Mouse (Mus musculus): ENCODE measurements around the gene Ptprd. TPM values are rescaled to one million over a fixed set of nuclear protein-coding genes. Genes with fewer than 3 reads are reported as not detected.

Ptprd gene
- polyA plus RNA-seq, 2 experiments: 48.6 to 50.4 TPM

GRCm38 (mm10) chr4:76449466-76450350 lies 1762.1 kb downstream of the Ptprd start:
- H3K4me2 ChIP-seq (replicated peaks; ENCODE audit: low read depth, low read length, severe bottlenecking): peak overlapping the region; percentile 80
- H3K9me3 ChIP-seq (ENCODE audit: control insufficient read depth, low read length): no peaks in the 10 kb centered on the region
- 0 out of 2 replicates have a peak, but pooled peaks have one; percentile 21 for TF ChIP-seq POLR2A (IDR thresholded peaks at IDR 0.05; ENCODE audit: borderline replicate concordance, extremely low read depth, insufficient read depth, insufficient read length)
- peak; percentile 83 for ATAC-seq (ENCODE audit: low FRiP score, low read depth)
- no peaks in the 10 kb centered on the region for H3K27me3 ChIP-seq (ENCODE audit: control insufficient read depth, insufficient read depth, low read length)
- no peaks in the 10 kb centered on the region for H3K36me3 ChIP-seq (ENCODE audit: control insufficient read depth, insufficient read depth, low read length)
- H3K27ac ChIP-seq (replicated peaks; ENCODE audit: low read depth, low read length): peak overlapping the region; percentile 98
- peak overlapping the region; percentile 98 for H3K9ac ChIP-seq (ENCODE audit: low read depth, low read length, severe bottlenecking)
- H3K4me3 ChIP-seq (replicated peaks; ENCODE audit: low read length): peak overlapping the region; percentile 95
- peak; percentile 76 for DNase-seq (ENCODE audit: low spot score)
- peaks cover 3% of the 10 kb centered on the region; the same call in 1 of the 2 replicates for H3K4me1 ChIP-seq (ENCODE audit: control insufficient read depth, insufficient read depth, low read length)
- WGBS: under 1% methylated on average over 61 of the region's 99 CpGs

DNA sequence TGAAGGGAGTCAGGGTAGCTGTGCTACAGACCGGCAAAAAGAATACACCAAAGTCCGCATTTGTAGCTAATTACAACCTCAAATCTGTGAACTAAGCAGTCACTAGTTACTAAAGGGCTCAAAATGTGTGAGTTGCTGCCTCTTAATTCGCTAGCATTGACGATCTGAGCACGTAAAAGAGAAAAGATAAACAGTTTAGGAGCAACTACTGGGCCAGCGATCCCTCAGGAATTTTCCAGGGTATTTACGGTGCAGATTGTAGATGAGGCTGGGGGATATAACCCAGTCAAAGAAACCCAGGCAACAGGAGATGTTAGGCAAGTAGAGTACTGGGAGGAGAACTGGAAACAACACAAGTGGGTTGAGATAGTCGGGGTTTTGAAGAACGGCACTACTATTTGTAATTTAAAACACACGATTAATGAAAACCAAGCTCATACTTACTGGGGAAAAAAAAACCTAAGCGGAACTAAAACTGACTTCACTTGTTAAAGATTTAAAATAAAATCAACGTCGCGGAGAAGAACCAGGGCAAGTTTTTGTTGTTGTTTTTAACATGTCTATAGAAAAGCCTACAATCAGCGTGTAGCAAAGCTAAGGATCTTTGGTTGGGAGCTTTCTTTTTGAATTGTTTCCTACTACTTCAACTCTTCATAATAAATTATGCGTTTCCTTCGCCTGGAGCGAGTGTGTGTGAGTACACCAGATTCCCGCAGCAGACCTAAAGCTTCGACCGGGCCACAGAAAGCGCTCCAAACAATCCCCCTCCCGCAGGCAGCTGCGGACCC lies 1762.9 kb downstream of the Ptprd start:
- Histone ChIP-seq H3K4me3 (replicated peaks; ENCODE audit: low read length) (peak overlapping the region; percentile 95), H3K4me2 (replicated peaks; ENCODE audit: low read depth, low read length, severe bottlenecking) (peak overlapping the region; percentile 80), H3K27ac (replicated peaks; ENCODE audit: low read depth, low read length) (peak overlapping the region; percentile 98), H3K9me3 (ENCODE audit: control insufficient read depth, low read length) (no peaks in the 10 kb centered on the region), H3K36me3 (ENCODE audit: control insufficient read depth, insufficient read depth, low read length) (no peaks in the 10 kb centered on the region), H3K27me3 (ENCODE audit: control insufficient read depth, insufficient read depth, low read length) (no peaks in the 10 kb centered on the region), H3K4me1 (ENCODE audit: control insufficient read depth, insufficient read depth, low read length) (peaks cover 6% of the 10 kb centered on the region), H3K9ac (ENCODE audit: low read depth, low read length, severe bottlenecking) (peak overlapping the region; percentile 98)
- no peak for ATAC-seq (ENCODE audit: low FRiP score, low read depth)
- WGBS: under 1% methylated on average over 24 of the region's 24 CpGs
- TF ChIP-seq POLR2A (IDR thresholded peaks at IDR 0.05; ENCODE audit: borderline replicate concordance, extremely low read depth, insufficient read depth, insufficient read length): no peak
- DNase-seq (ENCODE audit: low spot score): no peak

DNA sequence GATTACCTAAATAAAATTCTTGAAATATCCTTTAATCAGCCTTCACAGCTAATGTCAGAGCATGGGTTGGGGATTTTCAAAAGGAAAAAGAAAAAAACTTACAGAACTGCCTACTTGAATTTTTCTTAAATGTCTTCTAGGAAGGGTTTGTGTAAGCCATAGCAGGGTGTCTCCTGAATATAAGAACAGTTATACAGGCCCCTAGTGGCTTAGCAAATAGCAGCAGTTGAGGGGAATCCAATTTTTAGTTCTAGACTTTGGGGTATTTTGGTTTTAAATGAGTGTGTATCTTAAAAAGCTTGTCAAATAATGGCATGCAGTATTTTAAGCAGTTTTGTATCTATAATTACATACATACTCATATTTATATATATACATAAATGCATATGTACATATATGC lies 1764.4 kb downstream of the Ptprd start:
- Histone ChIP-seq H3K36me3 (ENCODE audit: control insufficient read depth, insufficient read depth, low read length) (no peaks in the 10 kb centered on the region), H3K4me2 (replicated peaks; ENCODE audit: low read depth, low read length, severe bottlenecking) (peak overlapping the region; percentile 80; the same call in 1 of the 2 replicates), H3K9ac (ENCODE audit: low read depth, low read length, severe bottlenecking) (no peak overlapping the region), H3K27ac (replicated peaks; ENCODE audit: low read depth, low read length) (no peak overlapping the region), H3K4me3 (replicated peaks; ENCODE audit: low read length) (peak overlapping the region; percentile 95), H3K9me3 (ENCODE audit: control insufficient read depth, low read length) (no peaks in the 10 kb centered on the region), H3K27me3 (ENCODE audit: control insufficient read depth, insufficient read depth, low read length) (no peaks in the 10 kb centered on the region), H3K4me1 (ENCODE audit: control insufficient read depth, insufficient read depth, low read length) (peaks cover 10% of the 10 kb centered on the region)
- no peak for TF ChIP-seq POLR2A (IDR thresholded peaks at IDR 0.05; ENCODE audit: borderline replicate concordance, extremely low read depth, insufficient read depth, insufficient read length)
- ATAC-seq (ENCODE audit: low FRiP score, low read depth) (no peak), DNase-seq (ENCODE audit: low spot score) (peak; percentile 80)

DNA sequence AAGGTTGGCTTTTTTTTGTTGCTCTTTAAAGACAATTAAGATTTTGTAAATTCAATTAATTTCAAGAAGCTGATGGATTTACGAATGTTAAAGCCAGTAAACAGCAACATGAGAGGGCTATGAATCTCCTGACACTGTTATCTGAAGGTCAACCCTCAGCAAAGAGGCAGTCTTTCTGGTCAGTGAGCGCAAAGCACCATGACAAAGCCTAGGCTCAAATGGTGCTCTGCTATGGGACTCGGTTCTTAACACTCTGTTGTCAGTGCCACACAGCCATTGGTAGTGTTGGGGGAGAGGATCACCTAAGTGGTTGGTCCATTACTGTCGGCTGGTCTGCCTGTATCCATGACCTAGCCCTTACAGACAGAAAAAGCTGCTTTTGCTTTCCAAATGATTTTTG lies 1767.0 kb downstream of the Ptprd start:
- H3K4me1 ChIP-seq (ENCODE audit: control insufficient read depth, insufficient read depth, low read length): peaks cover 16% of the 10 kb centered on the region
- H3K4me3 ChIP-seq (replicated peaks; ENCODE audit: low read length): no peak overlapping the region
- no peak overlapping the region for H3K9ac ChIP-seq (ENCODE audit: low read depth, low read length, severe bottlenecking)
- ATAC-seq (ENCODE audit: low FRiP score, low read depth) (no peak), DNase-seq (ENCODE audit: low spot score) (no peak)
- no peaks in the 10 kb centered on the region for H3K27me3 ChIP-seq (ENCODE audit: control insufficient read depth, insufficient read depth, low read length)
- H3K4me2 ChIP-seq (replicated peaks; ENCODE audit: low read depth, low read length, severe bottlenecking): no peak overlapping the region
- 64% methylated on average over 4 of the region's 4 CpGs for WGBS
- H3K36me3 ChIP-seq (ENCODE audit: control insufficient read depth, insufficient read depth, low read length): 0 out of 2 replicates have a peak, but pooled peaks cover 2% of the 10 kb centered on the region
- no peaks in the 10 kb centered on the region for H3K9me3 ChIP-seq (ENCODE audit: control insufficient read depth, low read length)
- no peak for TF ChIP-seq POLR2A (IDR thresholded peaks at IDR 0.05; ENCODE audit: borderline replicate concordance, extremely low read depth, insufficient read depth, insufficient read length)
- H3K27ac ChIP-seq (replicated peaks; ENCODE audit: low read depth, low read length): no peak overlapping the region

- no peaks in the 10 kb centered on the region for H3K27me3 ChIP-seq (ENCODE audit: control insufficient read depth, insufficient read depth, low read length)
- H3K27ac ChIP-seq (replicated peaks; ENCODE audit: low read depth, low read length): no peak overlapping the region
- H3K4me2 ChIP-seq (replicated peaks; ENCODE audit: low read depth, low read length, severe bottlenecking): no peak overlapping the region
- 64% methylated on average over 4 of the region's 4 CpGs for WGBS
- 0 out of 2 replicates have a peak, but pooled peaks cover 2% of the 10 kb centered on the region for H3K36me3 ChIP-seq (ENCODE audit: control insufficient read depth, insufficient read depth, low read length)
- ATAC-seq (ENCODE audit: low FRiP score, low read depth) (peak; percentile 53), DNase-seq (ENCODE audit: low spot score) (peak; percentile 44)
- no peaks in the 10 kb centered on the region for H3K9me3 ChIP-seq (ENCODE audit: control insufficient read depth, low read length)
- no peak overlapping the region for H3K9ac ChIP-seq (ENCODE audit: low read depth, low read length, severe bottlenecking)
- TF ChIP-seq POLR2A (IDR thresholded peaks at IDR 0.05; ENCODE audit: borderline replicate concordance, extremely low read depth, insufficient read depth, insufficient read length): no peak
- no peak overlapping the region for H3K4me3 ChIP-seq (replicated peaks; ENCODE audit: low read length)
- H3K4me1 ChIP-seq (ENCODE audit: control insufficient read depth, insufficient read depth, low read length): peaks cover 24% of the 10 kb centered on the region
These were observed 1768.2 kb downstream of the Ptprd start for GRCm38 (mm10) chr4:76443553-76443952.
